Mouse (Mus musculus): ENCODE data around the gene Cxcr6. TPM values are rescaled to one million over a fixed set of nuclear protein-coding genes. Genes with fewer than 3 reads are reported as not detected.

Cxcr6 gene
- polyA plus RNA-seq, 1 experiment from 2014 or later, result 0.55 TPM

DNA sequence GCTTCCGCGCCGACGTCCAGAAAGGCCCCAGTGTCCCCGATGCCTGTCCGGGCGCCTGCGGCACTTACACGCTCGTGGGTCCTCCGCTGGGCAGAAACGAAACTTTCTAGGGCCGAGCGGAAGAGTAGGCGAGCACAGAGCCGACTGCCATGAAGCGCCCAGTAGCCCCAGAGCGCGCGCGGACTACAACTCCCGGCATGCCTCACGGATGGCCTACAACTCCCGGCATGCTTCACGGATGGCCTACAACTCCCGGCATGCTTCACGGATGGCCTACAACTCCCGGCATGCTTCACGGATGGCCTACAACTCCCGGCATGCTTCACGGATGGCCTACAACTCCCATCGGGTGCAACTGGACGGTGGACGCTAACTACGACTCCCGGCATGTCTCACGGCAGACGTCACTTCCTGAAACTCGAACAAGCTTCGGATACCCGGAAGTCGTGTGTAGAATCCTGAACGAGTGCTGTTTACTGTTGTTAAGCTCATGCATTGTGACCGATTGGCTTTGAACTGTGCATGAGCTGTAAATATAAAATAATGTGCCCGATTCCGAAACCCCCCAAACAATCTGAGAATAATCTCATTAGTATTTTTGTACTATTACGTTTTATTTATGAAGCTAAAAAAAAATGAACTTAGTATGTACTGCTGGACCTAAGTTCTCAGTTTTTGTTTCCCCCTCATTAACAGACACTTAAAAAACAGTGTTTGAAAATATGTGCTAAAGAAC is 45.6 kb downstream of the Cxcr6 start, which contains the start of gene Fyco1:
Fyco1 (minus strand) TSS at position 187 of the 736 bp plus-strand sequence.
- H3K4me1 ChIP-seq, result peaks cover 7% of the 10 kb centered on the region; the same call in 1 of the 2 replicates
- peak within 1 kb of the TSS; percentile 87 for H3K9ac ChIP-seq
- ATAC-seq (ENCODE audit: insufficient number of reproducible peaks, low FRiP score, low TSS enrichment, low read depth), result peak; percentile 95
- peak within 1 kb of the TSS; percentile 55 for H3K4me2 ChIP-seq (replicated peaks)
- H3K9me3 ChIP-seq (replicated peaks), result no peaks in the 10 kb centered on the region
- H3K36me3 ChIP-seq, result no peaks in the 10 kb centered on the region
- H3K4me3 ChIP-seq (replicated peaks), result peak within 1 kb of the TSS; percentile 87
- H3K27me3 ChIP-seq, result no peaks in the 10 kb centered on the region
- H3K27ac ChIP-seq (replicated peaks), result peak within 1 kb of the TSS; percentile 98
- WGBS, result under 1% methylated on average over 47 of the region's 47 CpGs

DNA sequence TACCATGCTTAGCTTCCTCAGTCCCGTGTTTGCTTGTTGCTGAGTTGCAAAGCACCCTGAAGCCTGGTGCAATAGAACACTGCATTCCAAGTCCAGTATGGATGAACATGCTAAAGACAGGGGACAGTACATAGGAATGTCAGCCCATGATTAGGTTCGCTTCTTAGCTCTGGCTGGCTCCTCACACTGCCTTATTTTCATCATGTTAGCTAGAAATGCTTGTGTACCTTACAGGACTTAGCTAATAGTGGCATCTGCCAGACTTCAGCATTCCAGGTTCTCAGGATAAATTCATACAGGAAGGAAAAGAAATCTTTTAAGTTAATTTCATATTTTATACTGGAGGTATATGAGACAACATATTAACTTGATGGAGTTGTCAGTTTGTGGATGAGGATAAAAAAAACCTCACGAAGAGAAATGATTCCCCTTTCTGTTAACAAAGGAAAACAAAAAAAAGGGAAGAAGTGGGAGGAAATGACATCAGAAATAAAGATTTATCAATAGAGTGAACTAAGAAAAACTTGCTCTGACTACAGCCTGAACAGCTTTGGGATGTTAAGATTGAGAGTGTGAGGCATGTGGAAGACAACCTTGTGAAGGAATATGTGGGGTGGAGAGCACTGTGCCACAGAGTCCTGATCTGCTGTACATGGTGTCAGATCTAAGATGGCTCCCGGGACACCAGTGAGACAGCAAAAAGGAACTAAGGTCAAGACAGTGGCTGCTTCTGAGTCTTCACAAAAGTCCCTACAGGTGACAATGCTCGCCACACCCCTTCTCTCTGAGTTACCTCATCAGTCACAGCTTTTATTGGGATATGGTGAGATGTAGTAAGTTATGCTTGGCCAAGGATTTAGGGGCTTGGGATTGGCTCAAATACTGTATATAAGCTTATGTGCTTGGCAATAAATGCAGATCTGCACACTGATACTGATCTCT is 46.4 kb downstream of the Cxcr6 start:
- Histone ChIP-seq H3K4me2 (replicated peaks) (peak overlapping the region; percentile 50), H3K9ac (no peak overlapping the region; the same call in 1 of the 2 replicates), H3K9me3 (replicated peaks) (no peaks in the 10 kb centered on the region), H3K27me3 (no peaks in the 10 kb centered on the region), H3K4me1 (peaks cover 7% of the 10 kb centered on the region; the same call in 1 of the 2 replicates), H3K27ac (replicated peaks) (peak overlapping the region; percentile 51; the same call in 1 of the 2 replicates), H3K36me3 (no peaks in the 10 kb centered on the region), H3K4me3 (replicated peaks) (peak overlapping the region; percentile 87)
- WGBS, result 60% methylated on average over 5 of the region's 5 CpGs
- ATAC-seq (ENCODE audit: insufficient number of reproducible peaks, low FRiP score, low TSS enrichment, low read depth), result no peak

DNA sequence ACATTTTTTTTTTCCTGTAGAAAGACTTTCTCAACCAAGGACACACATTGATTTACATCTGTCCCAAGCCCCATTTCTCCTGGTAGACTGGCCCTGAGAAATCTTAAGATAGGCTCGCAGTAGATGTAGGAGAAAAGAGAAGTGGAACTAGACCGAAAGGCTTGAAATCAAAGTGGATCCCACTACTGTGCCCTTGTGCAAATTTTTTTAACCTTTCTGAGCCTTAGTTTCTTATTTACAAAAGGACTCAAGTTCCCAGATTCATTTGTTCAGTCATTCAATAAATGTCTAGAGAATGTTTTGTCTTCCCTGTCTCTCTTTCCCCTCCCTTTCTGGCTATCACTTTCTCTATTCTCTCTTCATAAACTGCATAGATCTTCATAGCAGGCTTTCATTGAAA is 50.6 kb downstream of the Cxcr6 start:
- 0 out of 2 replicates have a peak, but pooled peaks cover 3% of the 10 kb centered on the region for H3K4me1 ChIP-seq
- no peak for ATAC-seq (ENCODE audit: insufficient number of reproducible peaks, low FRiP score, low TSS enrichment, low read depth)
- 84% methylated on average over 2 of the region's 2 CpGs for WGBS

More for the DNA sequence above, 50.6 kb downstream of the Cxcr6 start:
- Histone ChIP-seq H3K36me3 (no peaks in the 10 kb centered on the region), H3K27me3 (no peaks in the 10 kb centered on the region), H3K27ac (replicated peaks) (no peak overlapping the region), H3K9ac (no peak overlapping the region), H3K4me3 (replicated peaks) (no peak overlapping the region), H3K4me2 (replicated peaks) (no peak overlapping the region), H3K9me3 (replicated peaks) (no peaks in the 10 kb centered on the region)

Other genes with a start within 250 kb of the Cxcr6 start
- 0.17 and 0.29 TPM in 2 replicates for gene Slc6a20b, start 173.9 kb upstream of the Cxcr6 start, polyA plus RNA-seq (2015; fragmentation: Nextera tagmentation; extraction: Ambion mirVana)
- 0.13 and 0.17 TPM in 2 replicates for gene Ccr9, start 128.0 kb upstream of the Cxcr6 start, polyA plus RNA-seq (2015; fragmentation: Nextera tagmentation; extraction: Ambion mirVana)
- 0.34 and 0.95 TPM in 2 replicates for gene Slc6a20a, start 127.6 kb upstream of the Cxcr6 start, polyA plus RNA-seq (2015; fragmentation: Nextera tagmentation; extraction: Ambion mirVana)
- gene Lztfl1, start 88.8 kb upstream of the Cxcr6 start, polyA plus RNA-seq (2015; fragmentation: Nextera tagmentation; extraction: Ambion mirVana), result 60.6 and 71.8 TPM in 2 replicates
- gene Fyco1, start 45.4 kb downstream of the Cxcr6 start, polyA plus RNA-seq (2015; fragmentation: Nextera tagmentation; extraction: Ambion mirVana), result 15.8 and 18.9 TPM in 2 replicates
- 0.04 TPM in 1 of 2 replicates, not detected in the other for gene Xcr1, start 55.6 kb downstream of the Cxcr6 start, polyA plus RNA-seq (2015; fragmentation: Nextera tagmentation; extraction: Ambion mirVana)
- gene Ccr1, start 162.2 kb downstream of the Cxcr6 start, polyA plus RNA-seq (2015; fragmentation: Nextera tagmentation; extraction: Ambion mirVana), result 4.6 and 5.4 TPM in 2 replicates
- not detected in 2 replicates for gene Ccr1l1, start 171.9 kb downstream of the Cxcr6 start, polyA plus RNA-seq (2015; fragmentation: Nextera tagmentation; extraction: Ambion mirVana)
- gene Ccr3, start 215.5 kb downstream of the Cxcr6 start, polyA plus RNA-seq (2015; fragmentation: Nextera tagmentation; extraction: Ambion mirVana), result 0.11 and 0.20 TPM in 2 replicates